Comparison of ENCODE assay signal across 10 mouse cellular contexts in the genomic region with DNA sequence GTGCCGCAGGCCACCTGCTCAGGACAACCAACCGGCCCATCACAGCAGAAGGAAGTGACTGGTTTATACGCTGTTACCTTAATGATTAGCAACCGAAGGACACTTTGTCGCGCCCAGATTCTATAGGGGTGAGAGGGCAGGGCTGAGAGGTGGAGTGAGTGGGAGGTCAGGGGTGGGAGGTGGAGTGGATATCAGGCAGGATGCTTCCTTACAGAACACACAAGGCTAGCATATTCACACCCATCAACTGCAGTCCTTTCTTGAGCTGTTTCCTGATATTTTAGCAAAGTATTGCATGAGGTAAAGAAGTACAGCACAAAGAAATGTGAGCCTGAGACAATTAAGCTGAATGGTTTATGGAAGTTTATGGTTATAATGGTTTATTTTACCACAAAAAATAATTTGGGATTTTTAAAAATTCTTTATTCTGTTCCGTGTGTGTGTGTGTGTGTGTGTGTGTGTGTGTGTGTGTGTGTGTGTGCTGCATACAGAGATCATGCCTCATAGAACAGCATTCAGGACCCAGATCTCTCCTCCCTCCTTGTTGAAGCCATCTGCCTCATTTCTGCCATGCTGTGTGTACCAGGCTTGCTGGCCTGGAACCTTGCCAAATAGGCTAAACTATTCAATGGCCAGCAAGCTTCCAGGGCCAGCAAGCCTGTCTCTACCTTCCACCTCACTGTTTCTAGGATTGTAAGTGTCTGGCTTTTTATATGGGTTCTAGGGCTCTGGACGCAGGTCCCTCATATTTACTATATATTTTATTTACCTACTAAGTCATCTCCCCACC.
DNase-seq lines count a peak whose midpoint lies in the region; ATAC-seq and TF ChIP-seq lines count a peak whose summit lies in the region.
"Had no signal": no experiment of that assay in that cellular context is flagged by ENCODE, and none has a peak within 500 bp of the region (broad histone marks: within the 10 kb centered on the region; RNA-seq: fewer than 3 reads in every experiment).

No protein-coding gene starts in this region.

- no peaks in the 10 kb centered on the region for H3K4me1 ChIP-seq in stomach, embryonic 15.5 days
- no peaks in the 10 kb centered on the region for H3K4me1 ChIP-seq in stomach, postnatal 0 days (replicated peaks; ENCODE audit: control insufficient read depth, insufficient read depth)
- H3K4me1 ChIP-seq: liver, embryonic 13.5 days had no signal

- no peaks in the 10 kb centered on the region for H3K9me3 ChIP-seq in stomach, embryonic 15.5 days
- no peaks in the 10 kb centered on the region for H3K9me3 ChIP-seq in stomach, postnatal 0 days (ENCODE audit: control insufficient read depth, low read length)
- H3K9me3 ChIP-seq: embryonic facial prominence, embryonic 13.5 days; liver, embryonic 13.5 days had no signal

- H3K27ac ChIP-seq in stomach, embryonic 15.5 days: no peak overlapping the region
- no peak overlapping the region for H3K27ac ChIP-seq in stomach, postnatal 0 days (replicated peaks)
- H3K27ac ChIP-seq: embryonic facial prominence, embryonic 13.5 days; liver, embryonic 13.5 days had no signal

- no peak overlapping the region for H3K4me2 ChIP-seq in stomach, embryonic 15.5 days
- no peak overlapping the region for H3K4me2 ChIP-seq in stomach, postnatal 0 days (replicated peaks; ENCODE audit: low read depth)
- H3K4me2 ChIP-seq: embryonic facial prominence, embryonic 13.5 days; liver, embryonic 13.5 days had no signal

- no peak for TF ChIP-seq EP300 in stomach, postnatal 0 days (optimal IDR thresholded peaks at IDR 0.05)

- 72% methylated on average over 8 of the region's 8 CpGs for WGBS in stomach, embryonic 15.5 days
- WGBS in stomach, postnatal 0 days: 74% methylated on average over 8 of the region's 8 CpGs

- H3K4me3 ChIP-seq in stomach, embryonic 15.5 days (replicated peaks): no peak overlapping the region
- no peak overlapping the region for H3K4me3 ChIP-seq in stomach, postnatal 0 days (ENCODE audit: low read depth, low read length)
- H3K4me3 ChIP-seq: embryonic facial prominence, embryonic 13.5 days; liver, embryonic 13.5 days had no signal

- no peak for TF ChIP-seq CTCF in stomach, postnatal 0 days (IDR thresholded peaks at IDR 0.05; ENCODE audit: low read depth)

- no peak for DNase-seq in stomach, postnatal 0 days (ENCODE audit: low spot score)
- peak; percentile 79 to 88 for DNase-seq in cerebellum, postnatal 25 days
- DNase-seq in kidney, postnatal 36 days: peak; percentile 41 to 63
- DNase-seq in yolk sac, embryonic 10.5 days (ENCODE audit: low spot score): no peak
- no peak for DNase-seq in urinary bladder, postnatal 25 days (ENCODE audit: low spot score)
- no peak for DNase-seq in B cell, adult 2 months
- DNase-seq: heart, postnatal 10 days; liver, embryonic 13.5 days had no signal

- H3K27me3 ChIP-seq in stomach, embryonic 15.5 days (replicated peaks): no peaks in the 10 kb centered on the region
- H3K27me3 ChIP-seq in stomach, postnatal 0 days (ENCODE audit: control insufficient read depth, insufficient read depth, low read length): no peaks in the 10 kb centered on the region
- H3K27me3 ChIP-seq: embryonic facial prominence, embryonic 13.5 days; liver, embryonic 13.5 days had no signal

- H3K9ac ChIP-seq in stomach, embryonic 15.5 days: no peak overlapping the region
- H3K9ac ChIP-seq in stomach, postnatal 0 days (ENCODE audit: low read length): no peak overlapping the region
- H3K9ac ChIP-seq: embryonic facial prominence, embryonic 13.5 days; liver, embryonic 13.5 days had no signal

- H3K36me3 ChIP-seq in stomach, embryonic 15.5 days: no peaks in the 10 kb centered on the region
- H3K36me3 ChIP-seq in stomach, postnatal 0 days (ENCODE audit: control insufficient read depth, insufficient read depth, low read length): no peaks in the 10 kb centered on the region
- H3K36me3 ChIP-seq: embryonic facial prominence, embryonic 13.5 days; liver, embryonic 13.5 days had no signal

- peak; percentile 47; the same call in 1 of the 2 replicates for ATAC-seq in stomach, embryonic 15.5 days (ENCODE audit: insufficient read depth, low FRiP score, low read depth)
- no peak for ATAC-seq in stomach, postnatal 0 days (ENCODE audit: low FRiP score, low TSS enrichment)

Comparison
In these comparisons a context has a peak if more than half of its experiments do, and no peak if none do; other contexts are left out.
1. DNase-seq: peak in cerebellum, postnatal 25 days (2 of 2) and kidney, postnatal 36 days (2 of 2); none in stomach, postnatal 0 days (single experiment), yolk sac, embryonic 10.5 days (single experiment), urinary bladder, postnatal 25 days (single experiment) and B cell, adult 2 months (0 of 2).